Mouse (Mus musculus) MEL (cell line): ENCODE measurements at regions not wholly inside any gene's neighbourhood (a gene's known extent, or its start where the extent isn't known, plus 50 kb on each side); places are given as distances from the start of the nearest gene placed in this dataset.

ENCODE experiments used
- DNase-seq: peaks from one replicate; pipeline ENCODE4 v3.0.0; 2011; ENCODE audit warnings: low read depth, low spot score
- H3K27ac ChIP-seq: 2 replicates; pipeline ENCODE4 v1.5.1; 2012; ENCODE audit warnings: low read depth, mild to moderate bottlenecking, control low read depth, low read length, moderate library complexity; ENCODE audit not compliant: control insufficient read depth
- H3K27me3 ChIP-seq, 2 experiments: fragments of 150-350 bp in 1 of 2; sonication (generic) in 1 of 2; 2 replicates each; pipeline ENCODE4 v1.6.1; 2012; ENCODE audit warnings: low read length in 2 of 2, mild to moderate bottlenecking in 2 of 2, improper control_type of control experiment in 1 of 2, moderate library complexity in 1 of 2; ENCODE audit not compliant: insufficient read depth in 2 of 2, control insufficient read depth in 1 of 2
- H3K36me3 ChIP-seq, 2 experiments: 2 replicates each; pipeline ENCODE4 v1.6.1; 2012 to 2014; ENCODE audit warnings: low read length in 2 of 2, improper control_type of control experiment in 1 of 2, inconsistent platforms in 1 of 2, mild to moderate bottlenecking in 1 of 2; ENCODE audit not compliant: insufficient read depth in 2 of 2, control insufficient read depth in 1 of 2
- H3K4me1 ChIP-seq, 2 experiments: fragments of 150-350 bp in 1 of 2; sonication (generic) in 1 of 2; 2 replicates each; pipeline ENCODE4 v1.6.1; 2012; ENCODE audit warnings: low read length in 2 of 2, improper control_type of control experiment in 1 of 2, mild to moderate bottlenecking in 1 of 2; ENCODE audit not compliant: insufficient read depth in 2 of 2, control insufficient read depth in 1 of 2
- H3K4me3 ChIP-seq, 2 experiments: fragments of 150-350 bp in 1 of 2; sonication (generic) in 1 of 2; 2 replicates each; pipeline ENCODE4 v1.5.1; 2012; ENCODE audit warnings: low read depth in 2 of 2, low read length in 2 of 2, mild to moderate bottlenecking in 2 of 2, moderate library complexity in 2 of 2, control low read depth in 1 of 2, improper control_type of control experiment in 1 of 2; ENCODE audit not compliant: control insufficient read depth in 1 of 2, insufficient read depth in 1 of 2
- H3K79me2 ChIP-seq: 2 replicates; pipeline ENCODE4 v1.6.1; 2012; ENCODE audit warnings: mild to moderate bottlenecking, low read length, moderate library complexity; ENCODE audit not compliant: control insufficient read depth, poor library complexity, insufficient read depth
- H3K9ac ChIP-seq: 2 replicates; pipeline ENCODE4 v1.6.1; 2012; ENCODE audit warnings: low read depth, mild to moderate bottlenecking, control low read depth, low read length, moderate library complexity; ENCODE audit not compliant: control insufficient read depth, poor library complexity, severe bottlenecking
- H3K9me3 ChIP-seq: fragments of 150-350 bp; sonication (generic); replicated peaks from 2 replicates; pipeline ENCODE4 v1.6.1; 2012; ENCODE audit warnings: mild to moderate bottlenecking, low read length, improper control_type of control experiment, moderate library complexity; ENCODE audit not compliant: insufficient read depth
- BHLHE40 ChIP-seq: IDR thresholded peaks from 2 replicates; pipeline ENCODE4 v1.6.1; 2012; ENCODE audit warnings: low read depth, mild to moderate bottlenecking, inconsistent platforms, low read length, improper control_type of control experiment, borderline replicate concordance
- CHD1 ChIP-seq: IDR thresholded peaks from 2 replicates; pipeline ENCODE4 v1.6.1; 2012; ENCODE audit warnings: low read depth, mild to moderate bottlenecking, inconsistent platforms, low read length, improper control_type of control experiment
- CHD2 ChIP-seq: IDR thresholded peaks from 2 replicates; pipeline ENCODE4 v1.6.1; 2011; ENCODE audit warnings: low read length, improper control_type of control experiment
- CTCF ChIP-seq, 3 experiments: IDR thresholded peaks in 2 of 3; conservative IDR thresholded peaks in 1 of 3; 2 replicates each; pipeline ENCODE4 v1.5.1; 2011 to 2012; ENCODE audit warnings: low read length in 3 of 3, low read depth in 2 of 3, mild to moderate bottlenecking in 2 of 3, improper control_type of control experiment in 1 of 3, inconsistent platforms in 1 of 3, mixed read lengths in 1 of 3, moderate library complexity in 1 of 3; ENCODE audit not compliant: control insufficient read depth in 1 of 3, insufficient read depth in 1 of 3, poor library complexity in 1 of 3, severe bottlenecking in 1 of 3
- E2F4 ChIP-seq: IDR thresholded peaks from 2 replicates; pipeline ENCODE4 v1.6.1; 2011; ENCODE audit warnings: low read depth, low read length, improper control_type of control experiment, borderline replicate concordance
- ELF1 ChIP-seq: IDR thresholded peaks from 2 replicates; pipeline ENCODE4 v1.6.1; 2014; ENCODE audit warnings: low read depth, mild to moderate bottlenecking, inconsistent platforms, low read length, improper control_type of control experiment, moderate library complexity
- EP300 ChIP-seq, 2 experiments: IDR thresholded peaks; 2 replicates each; pipeline ENCODE4 v1.6.1; 2011; ENCODE audit warnings: improper control_type of control experiment in 2 of 2, low read length in 2 of 2, low read depth in 1 of 2, mild to moderate bottlenecking in 1 of 2
- ETS1 ChIP-seq: IDR thresholded peaks from 2 replicates; pipeline ENCODE4 v1.6.1; 2012; ENCODE audit warnings: low read depth, mild to moderate bottlenecking, inconsistent platforms, low read length, improper control_type of control experiment, moderate library complexity
- GABPA ChIP-seq: IDR thresholded peaks from 2 replicates; pipeline ENCODE4 v1.6.1; 2012; ENCODE audit warnings: low read depth, mild to moderate bottlenecking, inconsistent platforms, low read length, improper control_type of control experiment, moderate library complexity
- HCFC1 ChIP-seq: IDR thresholded peaks from 2 replicates; pipeline ENCODE4 v1.6.1; 2012; ENCODE audit warnings: low read depth, mild to moderate bottlenecking, inconsistent platforms, low read length, improper control_type of control experiment, moderate library complexity
- JUND ChIP-seq: IDR thresholded peaks from 2 replicates; pipeline ENCODE4 v1.6.1; 2011; ENCODE audit warnings: low read depth, mild to moderate bottlenecking, improper control_type of control experiment, low read length
- KAT2A ChIP-seq: conservative IDR thresholded peaks from 2 replicates; pipeline ENCODE4 v1.6.1; 2012; ENCODE audit warnings: low read depth, low read length, improper control_type of control experiment, inconsistent platforms
- MAFK ChIP-seq: IDR thresholded peaks from 2 replicates; pipeline ENCODE4 v1.6.1; 2011; ENCODE audit warnings: low read depth, mild to moderate bottlenecking, low read length, improper control_type of control experiment, borderline replicate concordance
- MAX ChIP-seq: IDR thresholded peaks from 2 replicates; pipeline ENCODE4 v1.6.1; 2011; ENCODE audit warnings: low read length, improper control_type of control experiment
- MAZ ChIP-seq: IDR thresholded peaks from 2 replicates; pipeline ENCODE4 v1.6.1; 2012; ENCODE audit warnings: low read depth, mild to moderate bottlenecking, inconsistent platforms, low read length, improper control_type of control experiment
- MEF2A ChIP-seq: IDR thresholded peaks from 2 replicates; pipeline ENCODE4 v1.6.1; 2014; ENCODE audit warnings: low read depth, mild to moderate bottlenecking, inconsistent platforms, low read length, improper control_type of control experiment; ENCODE audit not compliant: poor library complexity, insufficient replicate concordance, severe bottlenecking; ENCODE audit errors: extremely low read depth
- MYC ChIP-seq: IDR thresholded peaks from 2 replicates; pipeline ENCODE4 v1.6.1; 2011; ENCODE audit warnings: low read depth, mild to moderate bottlenecking, low read length, improper control_type of control experiment, moderate library complexity
- POLR2AphosphoS2 ChIP-seq: IDR thresholded peaks from 2 replicates; pipeline ENCODE4 v1.6.1; 2011; ENCODE audit warnings: low read length, improper control_type of control experiment
- POLR2AphosphoS5 ChIP-seq: IDR thresholded peaks from 2 replicates; pipeline ENCODE4 v1.6.1; 2012; ENCODE audit warnings: low read depth, borderline replicate concordance, mild to moderate bottlenecking, inconsistent platforms, low read length, moderate library complexity, mixed read lengths
- RAD21 ChIP-seq: IDR thresholded peaks from 2 replicates; pipeline ENCODE4 v1.6.1; 2011; ENCODE audit warnings: mild to moderate bottlenecking, low read depth, low read length, improper control_type of control experiment
- SIN3A ChIP-seq: IDR thresholded peaks from 2 replicates; pipeline ENCODE4 v1.6.1; 2012; ENCODE audit warnings: low read length, improper control_type of control experiment, inconsistent platforms
- TAL1 ChIP-seq: IDR thresholded peaks from 2 replicates; pipeline ENCODE4 v1.6.1; 2012; ENCODE audit warnings: mild to moderate bottlenecking, inconsistent platforms, low read length, moderate library complexity, mixed read lengths
- UBTF ChIP-seq: IDR thresholded peaks from 2 replicates; pipeline ENCODE4 v1.6.1; 2012; ENCODE audit warnings: low read depth, mild to moderate bottlenecking, inconsistent platforms, low read length, improper control_type of control experiment, moderate library complexity, borderline replicate concordance; ENCODE audit not compliant: insufficient read depth
- USF1 ChIP-seq: IDR thresholded peaks from 2 replicates; pipeline ENCODE4 v1.6.1; 2014; ENCODE audit warnings: low read depth, mild to moderate bottlenecking, inconsistent platforms, low read length, improper control_type of control experiment, moderate library complexity
- ZC3H11A ChIP-seq: IDR thresholded peaks from 2 replicates; pipeline ENCODE4 v1.6.1; 2012; ENCODE audit warnings: low read depth, mild to moderate bottlenecking, inconsistent platforms, low read length, improper control_type of control experiment
- ZMIZ1 ChIP-seq: IDR thresholded peaks from 2 replicates; pipeline ENCODE4 v1.6.1; 2012; ENCODE audit warnings: low read depth, mild to moderate bottlenecking, inconsistent platforms, low read length, improper control_type of control experiment, moderate library complexity
- ZNF384 ChIP-seq: IDR thresholded peaks from 2 replicates; pipeline ENCODE4 v1.6.1; 2012; ENCODE audit warnings: low read depth, mild to moderate bottlenecking, inconsistent platforms, low read length, improper control_type of control experiment

- Histone ChIP-seq H3K9me3 (no peaks in the 10 kb centered on the region), H3K4me3 (no peak overlapping the region), H3K79me2 (no peaks in the 10 kb centered on the region), H3K4me1 (no peaks in the 10 kb centered on the region), H3K27me3 (no peaks in the 10 kb centered on the region), H3K27ac (no peak overlapping the region)
- no peak for TF ChIP-seq RAD21
- no peak for TF ChIP-seq E2F4
- no peak for TF ChIP-seq MAFK
- no peak for TF ChIP-seq CHD1
- no peak for TF ChIP-seq MAX
- no peak for TF ChIP-seq MYC
- no peak for TF ChIP-seq KAT2A
- no peak for TF ChIP-seq POLR2AphosphoS5
- no peak for TF ChIP-seq TAL1
- no peak for TF ChIP-seq SIN3A
- no peak for TF ChIP-seq HCFC1
- no peak for TF ChIP-seq CTCF (IDR thresholded peaks at IDR 0.05 in 2 of 3, conservative IDR thresholded peaks at IDR 0.05 in 1 of 3; ENCODE audit: control insufficient read depth in 1 of 3, insufficient read depth in 1 of 3, low read depth in 2 of 3, low read length in 3 of 3, poor library complexity in 1 of 3, severe bottlenecking in 1 of 3)
- TF ChIP-seq JUND = no peak
- TF ChIP-seq ZNF384 = no peak
- TF ChIP-seq ETS1 = no peak
- TF ChIP-seq MAZ = no peak
- TF ChIP-seq BHLHE40 = no peak
- TF ChIP-seq, all 39 proteins: peak for 0
- DNase-seq = no peak
- Histone ChIP-seq H3K9ac (no peak overlapping the region), H3K36me3 (no peaks in the 10 kb centered on the region)
These were observed 107.5 kb upstream of the Smlr1 start for GRCm38 (mm10) chr10:25643518-25643993.

- Histone ChIP-seq H3K36me3 (no peaks in the 10 kb centered on the region), H3K9me3 (no peaks in the 10 kb centered on the region), H3K9ac (no peak overlapping the region), H3K79me2 (no peaks in the 10 kb centered on the region), H3K27ac (no peak overlapping the region), H3K4me1 (no peaks in the 10 kb centered on the region), H3K4me3 (no peak overlapping the region), H3K27me3 (no peaks in the 10 kb centered on the region)
- DNase-seq = no peak
- TF ChIP-seq POLR2AphosphoS2 (no peak), USF1 (no peak), ELF1 (no peak), CHD2 (no peak), MEF2A (no peak), EP300 (IDR thresholded peaks at IDR 0.05; ENCODE audit: low read depth in 1 of 2, low read length in 2 of 2) (no peak), POLR2AphosphoS5 (no peak), ZC3H11A (no peak), HCFC1 (no peak), KAT2A (no peak), GABPA (no peak), ETS1 (no peak), MAFK (no peak), JUND (no peak), MAZ (no peak), RAD21 (no peak), CHD1 (no peak), ZMIZ1 (no peak), MYC (no peak), UBTF (no peak)
These were observed 106.1 kb upstream of the Smlr1 start for GRCm38 (mm10) chr10:25642079-25642696.
